In genomic region chr3:138139663-138140062, GRCm38 (mm10) we compare ENCODE assay signal across 32 mouse cellular contexts. TPM values are rescaled to one million over a fixed set of nuclear protein-coding genes. Genes with fewer than 3 reads are reported as not detected.
DNase-seq lines count a peak whose midpoint lies in the region; ATAC-seq lines count a peak whose summit lies in the region.
"Had no signal": no experiment of that assay in that cellular context is flagged by ENCODE, and none has a peak within 500 bp of the region (broad histone marks: within the 10 kb centered on the region; RNA-seq: fewer than 3 reads in every experiment).

No protein-coding gene starts in this region.

- DNase-seq in heart, adult 18-20 months = peak; percentile 21 to 43
- DNase-seq in heart, adult 9 months (ENCODE audit: low spot score in 2 of 2) = no peak
- DNase-seq: adrenal gland, postnatal 10 days; adrenal gland, postnatal 36 days; B cell, adult 2 months; cerebellum, adult 18-20 months; cerebellum, adult 9-10 months; cerebellum, postnatal 14 days; gastrocnemius, postnatal 10 days; gastrocnemius, postnatal 36 days; kidney, adult 2 months had no signal

- no peak overlapping the region for H3K27ac ChIP-seq in heart, embryonic 12.5 days (ENCODE audit: poor library complexity, severe bottlenecking)
- H3K27ac ChIP-seq in heart, embryonic 15.5 days = peak overlapping the region; percentile 24; the same call in 1 of the 2 replicates
- no peak overlapping the region for H3K27ac ChIP-seq in liver, embryonic 12.5 days
- H3K27ac ChIP-seq: forebrain, embryonic 10.5 days; forebrain, embryonic 13.5 days; hindbrain, embryonic 10.5 days; hindbrain, embryonic 13.5 days had no signal

- H3K4me3 ChIP-seq in heart, embryonic 12.5 days = no peak overlapping the region
- no peak overlapping the region for H3K4me3 ChIP-seq in heart, embryonic 15.5 days
- H3K4me3 ChIP-seq in megakaryocyte, embryonic 14.5 days (replicated peaks) = peak overlapping the region; percentile 46
- no peak overlapping the region for H3K4me3 ChIP-seq in liver, embryonic 12.5 days
- H3K4me3 ChIP-seq: forebrain, embryonic 10.5 days; forebrain, embryonic 13.5 days; hindbrain, embryonic 10.5 days; hindbrain, embryonic 13.5 days had no signal

- H3K9ac ChIP-seq in heart, embryonic 12.5 days = no peak overlapping the region
- H3K9ac ChIP-seq in heart, embryonic 15.5 days = no peak overlapping the region
- no peak overlapping the region for H3K9ac ChIP-seq in liver, embryonic 12.5 days
- H3K9ac ChIP-seq: forebrain, embryonic 13.5 days; hindbrain, embryonic 13.5 days had no signal

- H3K4me2 ChIP-seq in heart, embryonic 12.5 days = no peak overlapping the region
- H3K4me2 ChIP-seq in heart, embryonic 15.5 days = no peak overlapping the region
- H3K4me2 ChIP-seq in liver, embryonic 12.5 days = no peak overlapping the region
- H3K4me2 ChIP-seq: forebrain, embryonic 13.5 days; hindbrain, embryonic 13.5 days had no signal

- H3K27me3 ChIP-seq in heart, embryonic 12.5 days (replicated peaks) = no peaks in the 10 kb centered on the region
- no peaks in the 10 kb centered on the region for H3K27me3 ChIP-seq in heart, embryonic 15.5 days
- H3K27me3 ChIP-seq in megakaryocyte, embryonic 14.5 days (replicated peaks) = no peaks in the 10 kb centered on the region
- no peaks in the 10 kb centered on the region for H3K27me3 ChIP-seq in liver, embryonic 12.5 days (replicated peaks)
- H3K27me3 ChIP-seq: CH12.LX; forebrain, embryonic 13.5 days; hindbrain, embryonic 13.5 days; Patski had no signal

- ATAC-seq in heart, embryonic 12.5 days (ENCODE audit: insufficient number of reproducible peaks, low FRiP score) = no peak
- ATAC-seq in heart, embryonic 15.5 days (replicated peaks; ENCODE audit: insufficient number of reproducible peaks, insufficient read depth, low FRiP score, low read depth) = no peak
- no peak for ATAC-seq in megakaryocyte, adult 5-6 weeks (ENCODE audit: poor library complexity, severe bottlenecking)
- ATAC-seq in liver, embryonic 12.5 days = no peak
- ATAC-seq: forebrain, embryonic 13.5 days; forebrain, embryonic 16.5 days; hindbrain, embryonic 16.5 days; intestine, embryonic 16.5 days; Patski had no signal

- H3K4me1 ChIP-seq in heart, embryonic 12.5 days (replicated peaks) = 0 out of 2 replicates have a peak, but pooled peaks cover 2% of the 10 kb centered on the region
- H3K4me1 ChIP-seq in heart, embryonic 15.5 days (replicated peaks) = peaks cover 7% of the 10 kb centered on the region; the same call in 1 of the 2 replicates
- H3K4me1 ChIP-seq in megakaryocyte, embryonic 14.5 days = peaks cover 8% of the 10 kb centered on the region; the same call in 1 of the 2 replicates
- H3K4me1 ChIP-seq in liver, embryonic 12.5 days = peaks cover 4% of the 10 kb centered on the region

- no peaks in the 10 kb centered on the region for H3K9me3 ChIP-seq in heart, embryonic 12.5 days (replicated peaks)
- no peaks in the 10 kb centered on the region for H3K9me3 ChIP-seq in heart, embryonic 15.5 days (replicated peaks)
- no peaks in the 10 kb centered on the region; the same call in 1 of the 2 replicates for H3K9me3 ChIP-seq in megakaryocyte, embryonic 14.5 days
- no peaks in the 10 kb centered on the region for H3K9me3 ChIP-seq in liver, embryonic 12.5 days (replicated peaks)
- H3K9me3 ChIP-seq: forebrain, embryonic 10.5 days; forebrain, embryonic 13.5 days; hindbrain, embryonic 13.5 days had no signal

- WGBS in heart, embryonic 12.5 days = 61% methylated on average over 6 of the region's 6 CpGs
- 52% methylated on average over 6 of the region's 6 CpGs for WGBS in heart, embryonic 15.5 days
- 66% methylated on average over 6 of the region's 6 CpGs for WGBS in liver, embryonic 12.5 days (ENCODE audit: insufficient replicate concordance)

- no peaks in the 10 kb centered on the region for H3K36me3 ChIP-seq in heart, embryonic 12.5 days
- no peaks in the 10 kb centered on the region for H3K36me3 ChIP-seq in heart, embryonic 15.5 days
- H3K36me3 ChIP-seq in megakaryocyte, embryonic 14.5 days (replicated peaks; ENCODE audit: low read length) = no peaks in the 10 kb centered on the region
- H3K36me3 ChIP-seq in liver, embryonic 12.5 days = no peaks in the 10 kb centered on the region
- H3K36me3 ChIP-seq: hindbrain, embryonic 13.5 days had no signal

RNA-seq across cellular contexts. Expression of gene Trmt10a, which starts 3.6 kb away (rescaled TPM):
- 1 to 10 TPM; 1.9 to 2.0 TPM for total RNA-seq in heart, adult 18-20 months (2021)
- polyA plus RNA-seq in heart, embryonic 12.5 days (2016; fragmentation: Nextera tagmentation; extraction: Ambion mirVana) = 12.8 and 14.5 TPM in 2 replicates
- 6.9 and 8.3 TPM in 2 replicates for polyA plus RNA-seq in heart, embryonic 15.5 days (2015; fragmentation: Nextera tagmentation; extraction: Ambion mirVana)
- 0.78 and 3.1 TPM in 2 replicates for polyA plus RNA-seq in megakaryocyte, embryonic 14.5 days (2012; ENCODE audit: insufficient read depth, low replicate concordance)
- total RNA-seq in megakaryocyte, adult 5-6 weeks (2015) = 2.1 and 2.5 TPM in 2 replicates
- total RNA-seq in megakaryocyte, adult 5-6 weeks (2017) = 2.7 and 7.4 TPM in 2 replicates
- 8.8 and 11.0 TPM in 2 replicates for polyA plus RNA-seq in liver, embryonic 12.5 days (2016; fragmentation: Nextera tagmentation; extraction: Ambion mirVana)

RNA-seq across cellular contexts. Expression of gene Mttp, which starts 5.1 kb away (rescaled TPM):
- 1 to 10 TPM; 7.3 to 7.8 TPM for total RNA-seq in heart, adult 18-20 months (2021)
- polyA plus RNA-seq in heart, embryonic 12.5 days (2016; fragmentation: Nextera tagmentation; extraction: Ambion mirVana) = 8.4 and 9.0 TPM in 2 replicates
- 6.0 and 6.8 TPM in 2 replicates for polyA plus RNA-seq in heart, embryonic 15.5 days (2015; fragmentation: Nextera tagmentation; extraction: Ambion mirVana)
- 0.41 TPM in 1 of 2 replicates, not detected in the other for polyA plus RNA-seq in megakaryocyte, embryonic 14.5 days (2012; ENCODE audit: insufficient read depth, low replicate concordance)
- total RNA-seq in megakaryocyte, adult 5-6 weeks (2015) = 1.0 and 1.2 TPM in 2 replicates
- 1.1 and 1.2 TPM in 2 replicates for total RNA-seq in megakaryocyte, adult 5-6 weeks (2017)
- polyA plus RNA-seq in liver, embryonic 12.5 days (2016; fragmentation: Nextera tagmentation; extraction: Ambion mirVana) = 36.3 and 37.0 TPM in 2 replicates

RNA-seq across cellular contexts. Expression of gene 4930579F01Rik, which starts 54.0 kb away (rescaled TPM):
- not detected for total RNA-seq in heart, adult 18-20 months (2021)
- polyA plus RNA-seq in heart, embryonic 12.5 days (2016; fragmentation: Nextera tagmentation; extraction: Ambion mirVana) = not detected in 2 replicates
- not detected in 2 replicates for polyA plus RNA-seq in heart, embryonic 15.5 days (2015; fragmentation: Nextera tagmentation; extraction: Ambion mirVana)
- polyA plus RNA-seq in megakaryocyte, embryonic 14.5 days (2012; ENCODE audit: insufficient read depth, low replicate concordance) = not detected in 2 replicates
- not detected in 2 replicates for total RNA-seq in megakaryocyte, adult 5-6 weeks (2015)
- total RNA-seq in megakaryocyte, adult 5-6 weeks (2017) = not detected in 2 replicates
- not detected in 2 replicates for polyA plus RNA-seq in liver, embryonic 12.5 days (2016; fragmentation: Nextera tagmentation; extraction: Ambion mirVana)
- total RNA-seq: adrenal gland, adult 18-20 months; adrenal gland, postnatal 10 days; adrenal gland, postnatal 36 days; CH12.LX; G1E; gastrocnemius, adult 18-20 months; gastrocnemius, postnatal 10 days; gastrocnemius, postnatal 36 days; granulocyte monocyte progenitor cell, adult 5-6 weeks had no signal
- polyA plus RNA-seq: embryonic facial prominence, embryonic 11.5 days; embryonic facial prominence, embryonic 14.5 days; forebrain, embryonic 10.5 days; forebrain, embryonic 13.5 days; forebrain, embryonic 16.5 days; G1E; heart, embryonic 16.5 days; hindbrain, embryonic 10.5 days; hindbrain, embryonic 16.5 days; kidney, adult 2 months; Patski had no signal

Comparison
In these comparisons a context has a peak if more than half of its experiments do, and no peak if none do; other contexts are left out.
1. DNase-seq: peak in heart, adult 18-20 months (2 of 2); none in heart, adult 9 months (0 of 2).